Mouse (Mus musculus) hematopoietic multipotent progenitor cell, adult 10-12 weeks (in vitro differentiated cells): ENCODE results near the gene Srsf10. TPM values are rescaled to one million over a fixed set of nuclear protein-coding genes. Genes with fewer than 3 reads are reported as not detected.

ENCODE experiments used
- polyA plus RNA-seq: library from polyadenylated mRNA; stranded (reverse); fragments of >175 nt; gene quantifications from 2 replicates; pipeline ENCODE4 v1.2.3, GENCODE M21; 2012; ENCODE audit warnings: low replicate concordance

Srsf10 gene
- 162 and 193 TPM in 2 replicates for polyA plus RNA-seq

GRCm38 (mm10) chr4:135855536-135856222 lies at the start of gene Srsf10:
TSS of gene Srsf10 (plus strand) at chr4:135855747.

GRCm38 (mm10) chr4:135873526-135874202 lies 18.1 kb downstream of the Srsf10 start, which contains the start of gene Pnrc2:
TSS of gene Pnrc2 (minus strand) at chr4:135873850.

GRCm38 (mm10) chr4:135895071-135895571 lies 39.6 kb downstream of the Srsf10 start, which contains the start of gene Cnr2:
TSS of gene Cnr2 (plus strand) at chr4:135895394.

Other genes with a start within 250 kb of the Srsf10 start
- 0.56 and 1.1 TPM in 2 replicates for gene Ifnlr1, start 169.5 kb upstream of the Srsf10 start, polyA plus RNA-seq
- 0.06 TPM in 1 of 2 replicates, not detected in the other for gene Il22ra1, start 127.6 kb upstream of the Srsf10 start, polyA plus RNA-seq
- not detected in 2 replicates for gene Myom3, start 96.0 kb upstream of the Srsf10 start, polyA plus RNA-seq
- 6.4 and 21.7 TPM in 2 replicates for gene Pnrc2, start 18.1 kb downstream of the Srsf10 start, polyA plus RNA-seq
- 12.5 and 40.8 TPM in 2 replicates for gene Cnr2, start 39.6 kb downstream of the Srsf10 start, polyA plus RNA-seq
- gene Fuca1, start 65.0 kb downstream of the Srsf10 start, polyA plus RNA-seq: 31.4 and 50.2 TPM in 2 replicates
- gene Hmgcl, start 90.7 kb downstream of the Srsf10 start, polyA plus RNA-seq: 22.4 and 27.9 TPM in 2 replicates
- 12.5 and 25.6 TPM in 2 replicates for gene Gale, start 108.0 kb downstream of the Srsf10 start, polyA plus RNA-seq
- 314 and 684 TPM in 2 replicates for gene Lypla2, start 116.9 kb downstream of the Srsf10 start, polyA plus RNA-seq
- gene Pithd1, start 131.5 kb downstream of the Srsf10 start, polyA plus RNA-seq: 20.7 and 43.3 TPM in 2 replicates
- 7.2 and 7.7 TPM in 2 replicates for gene Eloa, start 166.0 kb downstream of the Srsf10 start, polyA plus RNA-seq
- 706 and 1,297 TPM in 2 replicates for gene Rpl11, start 197.7 kb downstream of the Srsf10 start, polyA plus RNA-seq